Mouse (Mus musculus) embryonic facial prominence, embryonic 15.5 days (tissue): ENCODE results near the gene Sorbs1. TPM values are rescaled to one million over a fixed set of nuclear protein-coding genes. Genes with fewer than 3 reads are reported as not detected.
A peak's percentile ranks its signal among the peaks of the same experiment; 100 is the strongest.

Source experiments
- ATAC-seq: fragments of 200-750 bp; cut with Nextera tagmentation; 2 replicates; pipeline ENCODE4 v1.8.0; 2017; ENCODE audit warnings: low read depth, moderate TSS enrichment; ENCODE audit not compliant: insufficient number of reproducible peaks, low FRiP score, low TSS enrichment
- H3K27ac ChIP-seq: fragments of 300-500 bp; sonication (generic); replicated peaks from 2 replicates; pipeline ENCODE4 v1.5.1; 2015; ENCODE audit warnings: mild to moderate bottlenecking, inconsistent platforms
- H3K27me3 ChIP-seq: fragments of 300-500 bp; sonication (generic); 2 replicates; pipeline ENCODE4 v1.6.1; 2015; ENCODE audit warnings: inconsistent platforms
- H3K36me3 ChIP-seq: fragments of 300-500 bp; sonication (generic); 2 replicates; pipeline ENCODE4 v1.6.1; 2015; ENCODE audit warnings: mild to moderate bottlenecking, inconsistent platforms
- H3K4me1 ChIP-seq: fragments of 300-500 bp; sonication (generic); 2 replicates; pipeline ENCODE4 v1.6.1; 2015; ENCODE audit warnings: inconsistent platforms
- H3K4me2 ChIP-seq: fragments of 300-500 bp; sonication (generic); replicated peaks from 2 replicates; pipeline ENCODE4 v1.6.1; 2015; ENCODE audit warnings: mild to moderate bottlenecking, inconsistent platforms
- H3K4me3 ChIP-seq: fragments of 300-500 bp; sonication (generic); replicated peaks from 2 replicates; pipeline ENCODE4 v1.5.1; 2015; ENCODE audit warnings: mild to moderate bottlenecking, inconsistent platforms
- H3K9ac ChIP-seq: fragments of 300-500 bp; sonication (generic); 2 replicates; pipeline ENCODE4 v1.6.1; 2015; ENCODE audit warnings: inconsistent platforms
- H3K9me3 ChIP-seq: fragments of 300-500 bp; sonication (generic); replicated peaks from 2 replicates; pipeline ENCODE4 v1.6.1; 2016; ENCODE audit warnings: inconsistent platforms
- WGBS: fragments of 180-500 bp; shearing (Covaris S2); methylation state at CpG from one replicate; pipeline ENCODE4 v1.1.7; 2015; 5-methylcytosine and 5-hydroxymethylcytosine counted together
- polyA plus RNA-seq: library from polyadenylated mRNA; unstranded; fragments of >200 nt; fragmentation: Nextera tagmentation; extraction: Ambion mirVana; gene quantifications from 2 replicates; pipeline ENCODE4 v1.2.1, GENCODE M21; 2015

Gene Sorbs1
- polyA plus RNA-seq, 1 experiment from 2014 or later = 55.6 TPM

DNA sequence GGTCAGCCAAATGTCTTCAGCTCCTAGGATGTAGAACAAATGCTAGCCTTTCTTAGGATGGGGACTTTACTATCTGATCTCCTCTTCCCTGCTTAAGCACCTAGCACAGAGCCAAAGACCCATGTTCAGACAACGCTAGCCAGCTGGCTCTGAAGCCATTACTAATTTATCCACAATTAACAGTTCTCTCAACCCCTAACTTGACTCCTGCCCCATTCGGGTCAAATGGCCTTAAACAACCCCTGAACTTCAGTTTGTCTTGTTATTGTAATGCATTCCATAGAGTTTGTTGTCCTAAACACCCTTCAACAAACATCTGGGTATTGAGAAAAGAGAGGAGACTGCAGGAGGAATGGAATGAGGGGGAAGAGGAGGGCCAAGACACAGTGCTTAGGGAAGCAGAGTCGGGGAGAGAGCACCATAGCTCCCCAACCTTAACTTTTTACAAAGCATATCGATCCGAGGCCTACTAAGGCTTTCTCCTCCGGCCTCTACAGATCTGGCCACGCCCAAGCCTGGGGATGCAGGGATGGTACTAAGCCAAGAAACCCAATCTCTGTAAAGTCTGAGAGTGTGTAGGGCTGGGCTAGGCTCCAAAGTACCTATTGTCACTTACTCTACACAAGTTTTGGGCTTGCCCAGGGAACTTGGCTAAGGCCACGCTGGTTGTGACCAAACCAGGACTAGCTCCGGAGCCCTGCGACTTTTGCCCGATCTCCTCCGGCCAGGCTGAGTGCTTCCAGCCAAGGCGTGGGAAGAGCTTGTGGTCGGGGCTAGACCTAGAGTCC, 238.0 kb downstream of the Sorbs1 start:
- no peak for ATAC-seq
- H3K4me1 ChIP-seq = peaks cover 2% of the 10 kb centered on the region; the same call in 1 of the 2 replicates
- no peak overlapping the region for H3K27ac ChIP-seq
- no peaks in the 10 kb centered on the region for H3K9me3 ChIP-seq
- H3K4me2 ChIP-seq = no peak overlapping the region
- WGBS = 77% methylated on average over 14 of the region's 14 CpGs
- H3K9ac ChIP-seq = no peak overlapping the region
- peaks cover 7% of the 10 kb centered on the region; the same call in 1 of the 2 replicates for H3K27me3 ChIP-seq
- H3K36me3 ChIP-seq = no peaks in the 10 kb centered on the region
- H3K4me3 ChIP-seq = no peak overlapping the region

DNA sequence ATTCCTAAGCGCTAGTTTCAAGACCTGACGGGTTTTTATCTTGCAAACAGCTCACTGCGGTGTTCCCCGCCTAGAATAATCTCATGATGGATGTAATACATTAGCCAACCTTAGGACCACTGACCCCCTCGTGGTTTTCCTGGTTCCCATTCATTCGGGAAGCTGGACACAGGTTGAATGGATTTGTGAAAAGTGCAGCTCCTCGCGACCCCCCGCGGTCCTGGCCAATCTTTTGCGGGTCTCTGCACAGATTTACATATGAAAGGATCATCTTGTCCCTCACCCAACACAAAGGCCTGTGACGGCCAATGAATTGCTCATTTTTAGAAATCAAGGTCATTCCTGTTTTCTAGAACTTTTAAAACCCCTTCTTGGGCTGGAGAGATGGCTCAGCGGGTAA, 240.9 kb downstream of the Sorbs1 start:
- Histone ChIP-seq H3K4me3 (no peak overlapping the region), H3K4me2 (no peak overlapping the region), H3K9me3 (no peaks in the 10 kb centered on the region), H3K4me1 (peaks cover 12% of the 10 kb centered on the region; the same call in 1 of the 2 replicates), H3K27me3 (peaks cover 10% of the 10 kb centered on the region; the same call in 1 of the 2 replicates), H3K27ac (no peak overlapping the region), H3K9ac (no peak overlapping the region), H3K36me3 (no peaks in the 10 kb centered on the region)
- WGBS = 53% methylated on average over 13 of the region's 13 CpGs
- ATAC-seq = no peak

GRCm38 (mm10) chr19:40271308-40271892, 242.2 kb downstream of the Sorbs1 start, which contains the start of gene Pdlim1:
TSS of gene Pdlim1 (minus strand) at chr19:40271842.
- Histone ChIP-seq H3K27ac (peak within 1 kb of the TSS; percentile 55), H3K4me3 (peak within 1 kb of the TSS; percentile 59), H3K4me2 (peak within 1 kb of the TSS; percentile 89), H3K9me3 (no peaks in the 10 kb centered on the region), H3K36me3 (no peaks in the 10 kb centered on the region), H3K9ac (peak within 1 kb of the TSS; percentile 46), H3K4me1 (peaks cover 12% of the 10 kb centered on the region; the same call in 1 of the 2 replicates), H3K27me3 (peaks cover 10% of the 10 kb centered on the region; the same call in 1 of the 2 replicates)
- under 1% methylated on average over 54 of the region's 54 CpGs for WGBS
- peak; percentile 87 for ATAC-seq

GRCm38 (mm10) chr19:40270351-40271307, 242.9 kb downstream of the Sorbs1 start:
- H3K4me1 ChIP-seq = peaks cover 12% of the 10 kb centered on the region; the same call in 1 of the 2 replicates
- H3K27ac ChIP-seq = peak overlapping the region; percentile 55
- H3K27me3 ChIP-seq = peaks cover 10% of the 10 kb centered on the region; the same call in 1 of the 2 replicates
- H3K9me3 ChIP-seq = no peaks in the 10 kb centered on the region
- peak overlapping the region; percentile 59 for H3K4me3 ChIP-seq
- WGBS = 8% methylated on average over 63 of the region's 63 CpGs
- peak; percentile 51 for ATAC-seq
- no peaks in the 10 kb centered on the region for H3K36me3 ChIP-seq
- H3K4me2 ChIP-seq = peak overlapping the region; percentile 89
- H3K9ac ChIP-seq = peak overlapping the region; percentile 46

- H3K4me3 ChIP-seq = peak overlapping the region; percentile 59; the same call in 1 of the 2 replicates
- peak overlapping the region; percentile 89 for H3K4me2 ChIP-seq
- 52% methylated on average over 5 of the region's 5 CpGs for WGBS
- no peak overlapping the region for H3K9ac ChIP-seq
- H3K27me3 ChIP-seq = peaks cover 10% of the 10 kb centered on the region; the same call in 1 of the 2 replicates
- peaks cover 12% of the 10 kb centered on the region; the same call in 1 of the 2 replicates for H3K4me1 ChIP-seq
- no peaks in the 10 kb centered on the region for H3K9me3 ChIP-seq
- no peak for ATAC-seq
- H3K36me3 ChIP-seq = no peaks in the 10 kb centered on the region
- no peak overlapping the region for H3K27ac ChIP-seq
These were observed 244.1 kb downstream of the Sorbs1 start for GRCm38 (mm10) chr19:40269526-40269925.

DNA sequence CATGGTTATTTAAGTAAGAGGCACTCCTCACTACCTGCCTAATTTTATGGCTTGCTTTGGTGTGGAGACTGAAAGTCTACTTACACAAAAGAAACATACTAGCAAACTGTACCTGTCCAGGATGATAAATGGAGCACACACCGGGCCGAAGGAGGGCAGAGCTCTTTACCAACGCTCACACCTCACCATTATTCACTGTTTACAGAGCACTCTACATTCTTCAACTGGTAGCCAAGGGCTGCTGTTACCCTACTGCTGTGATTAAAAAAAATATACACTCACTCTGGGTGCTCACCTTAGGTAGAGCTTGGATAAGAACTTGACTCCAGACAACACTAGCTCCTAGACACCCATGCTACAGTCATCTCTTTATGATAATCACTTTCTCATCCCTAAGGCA, 245.1 kb downstream of the Sorbs1 start:
- Histone ChIP-seq H3K4me1 (peaks cover 12% of the 10 kb centered on the region; the same call in 1 of the 2 replicates), H3K27ac (no peak overlapping the region), H3K27me3 (peaks cover 10% of the 10 kb centered on the region; the same call in 1 of the 2 replicates), H3K9me3 (no peaks in the 10 kb centered on the region), H3K4me2 (no peak overlapping the region), H3K36me3 (no peaks in the 10 kb centered on the region), H3K4me3 (no peak overlapping the region), H3K9ac (no peak overlapping the region)
- 82% methylated on average over 3 of the region's 3 CpGs for WGBS
- ATAC-seq = no peak

DNA sequence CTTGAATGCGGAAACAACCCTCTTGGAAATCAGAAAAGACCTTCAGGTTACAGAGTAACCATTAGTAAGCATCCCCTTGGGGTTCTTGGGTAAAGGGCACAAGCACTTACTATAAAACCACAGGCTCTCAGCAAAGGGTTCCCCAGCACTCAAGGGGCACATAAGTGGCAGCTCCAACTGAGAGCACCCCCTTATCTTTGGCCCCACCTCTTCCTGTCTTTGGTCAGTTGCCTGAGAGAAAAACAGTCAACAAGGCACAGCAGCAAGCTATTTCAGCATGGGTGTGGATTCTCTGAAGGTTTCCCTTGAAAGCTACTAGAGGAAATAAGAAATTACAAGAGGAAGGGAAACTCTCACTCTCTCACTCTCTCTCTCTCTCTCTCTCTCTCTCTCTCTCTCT, 246.2 kb downstream of the Sorbs1 start:
- Histone ChIP-seq H3K9ac (no peak overlapping the region), H3K4me2 (no peak overlapping the region), H3K27me3 (peaks cover 7% of the 10 kb centered on the region; the same call in 1 of the 2 replicates), H3K4me1 (peaks cover 12% of the 10 kb centered on the region; the same call in 1 of the 2 replicates), H3K27ac (no peak overlapping the region), H3K4me3 (no peak overlapping the region), H3K36me3 (no peaks in the 10 kb centered on the region), H3K9me3 (no peaks in the 10 kb centered on the region)
- 83% methylated on average over 1 of the region's 1 CpGs for WGBS
- ATAC-seq = no peak

GRCm38 (mm10) chr19:40259485-40259884, 254.1 kb downstream of the Sorbs1 start:
- Histone ChIP-seq H3K27ac (no peak overlapping the region), H3K9me3 (no peaks in the 10 kb centered on the region), H3K9ac (no peak overlapping the region), H3K4me3 (no peak overlapping the region), H3K36me3 (no peaks in the 10 kb centered on the region), H3K4me2 (no peak overlapping the region), H3K4me1 (peaks cover 30% of the 10 kb centered on the region), H3K27me3 (no peaks in the 10 kb centered on the region)
- 56% methylated on average over 1 of the region's 1 CpGs for WGBS
- ATAC-seq = no peak

DNA sequence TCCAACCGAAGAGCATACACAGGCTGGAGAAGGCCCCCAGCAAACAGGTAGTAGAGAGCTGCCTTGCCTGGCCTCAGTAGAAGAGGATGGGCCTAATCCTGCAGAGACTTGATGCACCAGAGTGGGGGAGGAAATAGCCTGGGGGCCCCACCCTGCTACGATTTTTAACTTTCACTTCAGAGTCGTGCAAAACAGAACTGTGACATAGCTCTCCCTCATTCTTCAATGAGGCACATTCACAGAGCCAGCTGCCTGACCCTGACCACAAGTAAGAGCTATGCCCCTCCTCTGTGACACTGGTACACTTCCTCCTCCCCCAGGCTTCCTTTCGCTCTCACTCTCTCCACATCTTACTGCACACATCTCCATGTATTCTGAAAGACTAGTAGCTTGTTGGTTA, 256.2 kb downstream of the Sorbs1 start:
- Histone ChIP-seq H3K9ac (no peak overlapping the region), H3K4me2 (0 out of 2 replicates have a peak overlapping the region, but pooled peaks have one; percentile 9), H3K27ac (0 out of 2 replicates have a peak overlapping the region, but pooled peaks have one; percentile 11), H3K4me3 (no peak overlapping the region), H3K9me3 (no peaks in the 10 kb centered on the region), H3K27me3 (no peaks in the 10 kb centered on the region), H3K36me3 (no peaks in the 10 kb centered on the region), H3K4me1 (peaks cover 36% of the 10 kb centered on the region)
- ATAC-seq = no peak
- WGBS = 27% methylated on average over 4 of the region's 4 CpGs

GRCm38 (mm10) chr19:40256376-40257050, 257.1 kb downstream of the Sorbs1 start:
- Histone ChIP-seq H3K27me3 (no peaks in the 10 kb centered on the region), H3K27ac (peak overlapping the region; percentile 39; the same call in 1 of the 2 replicates), H3K9me3 (no peaks in the 10 kb centered on the region), H3K4me2 (no peak overlapping the region), H3K4me3 (no peak overlapping the region), H3K4me1 (peaks cover 34% of the 10 kb centered on the region), H3K36me3 (no peaks in the 10 kb centered on the region), H3K9ac (no peak overlapping the region)
- no peak for ATAC-seq
- 46% methylated on average over 2 of the region's 2 CpGs for WGBS
